In the genomic region with DNA sequence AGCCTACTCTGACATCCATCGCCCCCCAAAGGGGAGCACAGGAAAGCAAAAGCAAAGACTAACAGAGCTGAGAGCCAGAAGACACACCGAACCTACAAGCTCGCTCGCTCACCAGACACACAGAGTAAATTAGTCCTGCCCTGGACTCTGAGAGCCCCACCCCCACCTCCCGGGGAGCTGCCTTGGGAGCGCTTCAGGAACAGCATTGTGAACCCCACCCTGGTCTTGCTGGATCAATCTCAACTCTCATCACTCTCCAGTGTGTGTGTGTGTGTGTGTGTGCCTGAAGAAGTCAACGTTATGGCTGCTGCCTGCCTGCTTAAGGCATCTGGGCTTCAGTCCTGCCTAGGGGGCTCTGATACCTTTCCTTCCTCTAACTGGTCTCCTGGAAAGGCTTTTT, we compare ENCODE assay signal across 9 mouse cellular contexts. TPM values are rescaled to one million over a fixed set of nuclear protein-coding genes. Genes with fewer than 3 reads are reported as not detected.
DNase-seq lines count a peak whose midpoint lies in the region; ATAC-seq and TF ChIP-seq lines count a peak whose summit lies in the region.
"Had no signal": no experiment of that assay in that cellular context is flagged by ENCODE, and none has a peak within 500 bp of the region (broad histone marks: within the 10 kb centered on the region; RNA-seq: fewer than 3 reads in every experiment).

No protein-coding gene starts in this region.

- H3K27ac ChIP-seq in limb, embryonic 14.5 days (replicated peaks; ENCODE audit: low read depth, low read length) = no peak overlapping the region
- H3K27ac ChIP-seq: limb, embryonic 15.5 days had no signal

- H3K4me3 ChIP-seq in limb, embryonic 14.5 days (replicated peaks; ENCODE audit: low read length) = no peak overlapping the region

- no peak for ATAC-seq in limb, embryonic 14.5 days (ENCODE audit: low FRiP score, low read depth)

- H3K36me3 ChIP-seq in limb, embryonic 14.5 days (ENCODE audit: control insufficient read depth, insufficient read depth, low read length) = no peaks in the 10 kb centered on the region
- H3K36me3 ChIP-seq: limb, embryonic 15.5 days had no signal

- peaks cover 5% of the 10 kb centered on the region; the same call in 1 of the 2 replicates for H3K4me1 ChIP-seq in limb, embryonic 14.5 days (ENCODE audit: control insufficient read depth, insufficient read depth, low read length)

- 0 out of 2 replicates have a peak overlapping the region, but pooled peaks have one; percentile 19 for H3K4me2 ChIP-seq in limb, embryonic 14.5 days (replicated peaks; ENCODE audit: low read depth, low read length, severe bottlenecking)

- TF ChIP-seq POLR2A in limb, embryonic 14.5 days (IDR thresholded peaks at IDR 0.05; ENCODE audit: borderline replicate concordance, extremely low read depth, insufficient read depth, insufficient read length) = no peak

- DNase-seq in kidney, postnatal 4 days = peak; percentile 29 to 36
- no peak for DNase-seq in kidney, adult 18-20 months
- DNase-seq in R1 (ENCODE audit: low read depth, low spot score) = peak; percentile 33
- DNase-seq in heart, adult 18-20 months = peak; percentile 47 to 61
- no peak for DNase-seq in limb, embryonic 14.5 days (ENCODE audit: low spot score)
- DNase-seq in layer of hippocampus, postnatal 25 days (ENCODE audit: extremely low spot score in 1 of 2, low spot score in 1 of 2) = no peak
- no peak for DNase-seq in thymus, postnatal 0 days (ENCODE audit: low spot score)
- no peak for DNase-seq in layer of hippocampus, adult 8-10 months (ENCODE audit: low spot score in 2 of 2)

- H3K9ac ChIP-seq in limb, embryonic 14.5 days (ENCODE audit: low read depth, low read length, severe bottlenecking) = no peak overlapping the region
- H3K9ac ChIP-seq: limb, embryonic 15.5 days had no signal

- WGBS in limb, embryonic 14.5 days = 7% methylated on average over 7 of the region's 7 CpGs

- H3K27me3 ChIP-seq in limb, embryonic 14.5 days (ENCODE audit: control insufficient read depth, insufficient read depth, low read length) = peaks cover 9% of the 10 kb centered on the region

- no peaks in the 10 kb centered on the region for H3K9me3 ChIP-seq in limb, embryonic 14.5 days (ENCODE audit: control insufficient read depth, low read length)
- H3K9me3 ChIP-seq: limb, embryonic 15.5 days had no signal

RNA-seq across cellular contexts. Expression of a gene that starts 1.7 kb away (rescaled TPM):
- 1 to 10 TPM; 3.0 to 3.1 TPM for total RNA-seq in heart, adult 18-20 months (2021)
- polyA plus RNA-seq in limb, embryonic 14.5 days (2012; rRNA removed) = 2.5 and 2.8 TPM in 2 replicates
- polyA plus RNA-seq in limb, embryonic 14.5 days (2014; fragmentation: Nextera tagmentation; extraction: Ambion mirVana) = 0.55 and 0.73 TPM in 2 replicates
- 100 to 1,000 TPM; 113 to 119 TPM for total RNA-seq in layer of hippocampus, postnatal 25 days (2021)
- polyA plus RNA-seq in thymus, postnatal 0 days (2015; fragmentation: Nextera tagmentation; extraction: Ambion mirVana) = 0.52 and 0.53 TPM in 2 replicates
- 100 to 1,000 TPM; 124 to 130 (median 127) TPM for total RNA-seq in layer of hippocampus, adult 8-10 months (2022)

Comparison
In these comparisons a context has a peak if more than half of its experiments do, and no peak if none do; other contexts are left out.
1. DNase-seq: peak in kidney, postnatal 4 days (2 of 2), R1 (single experiment) and heart, adult 18-20 months (2 of 2); none in kidney, adult 18-20 months (single experiment), limb, embryonic 14.5 days (single experiment), layer of hippocampus, postnatal 25 days (0 of 2), thymus, postnatal 0 days (single experiment) and layer of hippocampus, adult 8-10 months (0 of 2).
2. RNA of a gene that starts 1.7 kb away (total RNA-seq): 124 to 130 TPM in layer of hippocampus, adult 8-10 months and 113 to 119 TPM in layer of hippocampus, postnatal 25 days; 3.0 to 3.1 TPM in heart, adult 18-20 months; every median in the first group is over 10 times any median in the second.